Mouse (Mus musculus) embryonic fibroblast, embryonic 13.5 days (primary cell): ENCODE results near the gene Kat6b. TPM values are rescaled to one million over a fixed set of nuclear protein-coding genes. Genes with fewer than 3 reads are reported as not detected.

Experiments used
- H3K27ac ChIP-seq: 2 replicates; pipeline ENCODE4 v1.5.1; 2012; ENCODE audit warnings: low read length, control low read depth, inconsistent platforms; ENCODE audit not compliant: insufficient read depth
- H3K4me1 ChIP-seq: 2 replicates; pipeline ENCODE4 v1.6.1; 2011; ENCODE audit warnings: low read length; ENCODE audit not compliant: control insufficient read depth, insufficient read depth
- H3K4me3 ChIP-seq: 2 replicates; pipeline ENCODE4 v1.5.1; 2011; ENCODE audit warnings: mild to moderate bottlenecking, control low read depth, low read length; ENCODE audit not compliant: insufficient read depth
- CTCF ChIP-seq: IDR thresholded peaks from 2 replicates; pipeline ENCODE4 v1.5.1; 2011; ENCODE audit warnings: mild to moderate bottlenecking, control low read depth, low read length, moderate library complexity, borderline replicate concordance; ENCODE audit not compliant: insufficient read depth
- POLR2A ChIP-seq: IDR thresholded peaks from 2 replicates; pipeline ENCODE4 v1.6.1; 2011; ENCODE audit warnings: low read depth, mild to moderate bottlenecking, control low read depth, low read length, moderate library complexity
- polyA plus RNA-seq: library from polyadenylated mRNA; stranded (reverse); fragments of >200 nt; gene quantifications from 2 replicates; pipeline ENCODE4 v1.2.4, GENCODE M21; 2011; ENCODE audit warnings: low read depth; ENCODE audit not compliant: missing spikeins, insufficient read length

Kat6b gene
- polyA plus RNA-seq, 1 experiment = 32.3 TPM

GRCm38 (mm10) chr14:21522312-21522978 lies 41.2 kb downstream of the Kat6b start:
- Histone ChIP-seq H3K4me3 (no peak overlapping the region), H3K4me1 (peaks cover 9% of the 10 kb centered on the region), H3K27ac (no peak overlapping the region)
- no peak for TF ChIP-seq CTCF
- TF ChIP-seq POLR2A = no peak

GRCm38 (mm10) chr14:21523234-21523633 lies 42.0 kb downstream of the Kat6b start:
- peaks cover 9% of the 10 kb centered on the region for H3K4me1 ChIP-seq
- no peak overlapping the region for H3K4me3 ChIP-seq
- H3K27ac ChIP-seq = no peak overlapping the region
- TF ChIP-seq POLR2A (no peak), CTCF (no peak)

GRCm38 (mm10) chr14:21523851-21524441 lies 42.7 kb downstream of the Kat6b start:
- Histone ChIP-seq H3K4me1 (peaks cover 9% of the 10 kb centered on the region), H3K4me3 (no peak overlapping the region), H3K27ac (peak overlapping the region; percentile 5)
- TF ChIP-seq CTCF (no peak), POLR2A (no peak)

- Histone ChIP-seq H3K4me3 (no peak overlapping the region), H3K27ac (peak overlapping the region; percentile 57), H3K4me1 (peaks cover 9% of the 10 kb centered on the region)
- TF ChIP-seq POLR2A = no peak
- no peak for TF ChIP-seq CTCF
Observed at GRCm38 (mm10) chr14:21525674-21526073, 44.4 kb downstream of the Kat6b start.

- Histone ChIP-seq H3K27ac (no peak overlapping the region), H3K4me1 (peaks cover 4% of the 10 kb centered on the region; the same call in 1 of the 2 replicates), H3K4me3 (no peak overlapping the region)
- TF ChIP-seq POLR2A = no peak
- no peak for TF ChIP-seq CTCF
Observed at GRCm38 (mm10) chr14:21533566-21533965, 52.3 kb downstream of the Kat6b start.

DNA sequence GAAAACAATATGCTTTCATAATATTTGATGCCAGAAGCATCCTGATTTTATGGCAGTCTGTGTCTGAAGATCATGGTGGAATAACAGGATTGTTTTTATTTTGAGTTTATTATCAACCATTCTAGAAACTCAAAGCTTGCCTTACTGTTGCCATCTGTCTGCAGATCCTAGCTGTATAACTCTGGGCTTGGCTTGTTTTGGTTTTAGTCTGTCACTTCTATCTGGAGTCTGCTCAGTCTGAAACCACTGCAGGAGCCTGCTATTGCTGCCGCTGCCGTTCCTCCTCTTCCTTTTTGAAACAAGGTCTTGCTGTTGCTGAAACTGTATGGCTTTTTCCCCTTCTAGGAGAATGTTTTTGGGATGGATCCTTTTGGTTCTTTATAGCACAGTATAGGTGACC lies 52.8 kb downstream of the Kat6b start:
- Histone ChIP-seq H3K27ac (no peak overlapping the region), H3K4me1 (peaks cover 4% of the 10 kb centered on the region; the same call in 1 of the 2 replicates), H3K4me3 (no peak overlapping the region)
- TF ChIP-seq POLR2A = no peak
- no peak for TF ChIP-seq CTCF

GRCm38 (mm10) chr14:21534542-21535272 lies 53.5 kb downstream of the Kat6b start:
- Histone ChIP-seq H3K4me1 (peaks cover 4% of the 10 kb centered on the region; the same call in 1 of the 2 replicates), H3K27ac (no peak overlapping the region), H3K4me3 (no peak overlapping the region)
- TF ChIP-seq CTCF (no peak), POLR2A (no peak)

GRCm38 (mm10) chr14:21536485-21537181 lies 55.4 kb downstream of the Kat6b start:
- Histone ChIP-seq H3K27ac (no peak overlapping the region), H3K4me3 (no peak overlapping the region), H3K4me1 (peaks cover 4% of the 10 kb centered on the region; the same call in 1 of the 2 replicates)
- TF ChIP-seq POLR2A = no peak
- no peak for TF ChIP-seq CTCF

GRCm38 (mm10) chr14:21537838-21538237 lies 56.6 kb downstream of the Kat6b start:
- no peak for TF ChIP-seq CTCF
- TF ChIP-seq POLR2A = no peak
- Histone ChIP-seq H3K27ac (no peak overlapping the region), H3K4me3 (no peak overlapping the region), H3K4me1 (peaks cover 4% of the 10 kb centered on the region; the same call in 1 of the 2 replicates)

DNA sequence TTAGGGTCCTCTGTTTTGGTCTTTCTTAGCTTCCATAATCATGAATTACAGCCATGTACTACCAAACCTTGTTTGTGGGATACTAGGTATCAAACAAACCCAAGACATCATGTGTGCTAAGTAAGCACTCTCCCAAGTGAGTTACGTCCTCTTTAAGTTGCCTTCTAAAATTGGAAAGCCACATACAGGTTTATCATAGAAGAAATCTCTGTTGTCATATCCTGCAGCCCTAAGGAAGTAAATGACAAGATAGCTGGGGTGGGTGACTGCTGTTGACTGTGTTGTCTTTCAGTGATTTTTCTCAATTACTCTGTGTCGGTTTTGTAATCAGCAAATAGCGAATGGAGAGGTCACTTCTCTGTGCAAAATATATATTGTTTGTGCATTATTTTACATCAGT lies 58.5 kb downstream of the Kat6b start:
- H3K27ac ChIP-seq = no peak overlapping the region
- no peak overlapping the region for H3K4me3 ChIP-seq
- H3K4me1 ChIP-seq = peaks cover 4% of the 10 kb centered on the region; the same call in 1 of the 2 replicates
- TF ChIP-seq POLR2A (no peak), CTCF (no peak)
